Mouse (Mus musculus): ENCODE measurements around the gene Atp12a. TPM values are rescaled to one million over a fixed set of nuclear protein-coding genes. Genes with fewer than 3 reads are reported as not detected.

Gene Atp12a
- polyA plus RNA-seq, 1 experiment from 2014 or later = 1.5 TPM

DNA sequence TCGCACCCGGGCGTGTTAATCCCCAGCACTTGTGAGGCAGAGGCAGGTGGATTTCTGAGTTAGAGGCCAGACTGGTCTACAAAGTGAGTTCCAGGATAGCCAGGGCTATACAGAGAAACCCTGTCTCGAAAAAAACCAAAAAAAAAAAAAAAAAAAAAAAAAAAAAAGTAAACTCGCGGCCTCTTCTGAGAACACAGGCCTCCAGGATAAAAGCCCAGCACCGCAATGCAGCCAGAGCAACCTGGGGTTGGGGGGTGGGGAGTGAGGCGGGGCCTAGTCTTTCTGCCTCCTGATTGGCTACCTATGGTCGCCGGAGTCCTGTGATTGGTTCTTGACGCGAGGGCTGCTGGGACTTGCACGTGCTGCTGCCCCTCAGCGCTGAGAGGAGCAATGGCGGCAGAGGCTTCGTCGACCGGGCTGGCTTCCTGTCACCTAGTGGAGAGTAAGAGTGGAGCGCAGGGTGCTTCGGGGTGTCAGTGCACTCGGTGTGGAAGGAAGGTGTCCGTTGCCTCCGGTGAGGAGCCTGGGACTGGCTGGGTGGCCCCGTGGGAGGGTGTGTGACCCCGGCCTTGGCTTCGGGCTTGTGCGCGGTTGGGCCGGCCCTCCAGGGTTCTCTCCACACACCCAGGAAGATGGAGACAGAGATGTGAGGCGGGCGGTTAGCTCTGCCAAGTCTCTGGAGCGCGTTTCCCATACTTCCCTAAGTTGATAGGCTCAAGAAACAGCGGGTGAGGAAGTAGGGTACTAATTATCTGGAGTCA, 37.6 kb downstream of the Atp12a start, which contains the start of gene Rnf17:
Gene Rnf17 (plus strand): TSS at position 271 of the 761 bp plus-strand sequence.
- H3K9ac ChIP-seq (ENCODE audit: low read depth, low read length) = no peak within 1 kb of the TSS
- no peaks in the 10 kb centered on the region for H3K4me1 ChIP-seq (ENCODE audit: control insufficient read depth, insufficient read depth, low read length)
- no peak within 1 kb of the TSS for H3K4me3 ChIP-seq (ENCODE audit: low read length)
- no peaks in the 10 kb centered on the region for H3K36me3 ChIP-seq (ENCODE audit: control insufficient read depth, insufficient read depth, low read length)
- no peaks in the 10 kb centered on the region for H3K9me3 ChIP-seq (ENCODE audit: control insufficient read depth, low read length)
- no peaks in the 10 kb centered on the region for H3K27me3 ChIP-seq (replicated peaks; ENCODE audit: control insufficient read depth, insufficient read depth, low read length)
- no peak for ATAC-seq
- H3K4me2 ChIP-seq (ENCODE audit: low read depth, low read length) = 0 out of 2 replicates have a peak within 1 kb of the TSS, but pooled peaks have one; percentile 25
- 66% methylated on average over 33 of the region's 34 CpGs for WGBS
- H3K27ac ChIP-seq (ENCODE audit: low read length) = no peak within 1 kb of the TSS

DNA sequence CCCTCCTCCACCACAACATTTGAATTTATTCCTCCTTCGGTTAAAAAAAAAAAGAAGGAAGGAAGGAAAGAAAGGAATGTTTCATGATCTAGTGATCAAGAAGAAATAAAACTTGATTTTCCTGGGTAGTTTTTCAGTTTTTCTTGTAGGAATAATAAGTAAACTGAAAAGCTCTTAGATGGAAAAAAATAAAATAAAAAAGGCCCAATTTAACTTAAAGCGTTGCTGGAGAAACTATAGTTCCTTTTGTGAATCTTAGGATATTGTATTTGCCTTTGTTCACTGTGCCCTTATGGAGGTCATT, 38.2 kb downstream of the Atp12a start:
- 93% methylated on average over 2 of the region's 2 CpGs for WGBS
- ATAC-seq = no peak

More for the DNA sequence above, 38.2 kb downstream of the Atp12a start:
- Histone ChIP-seq H3K4me1 (ENCODE audit: control insufficient read depth, insufficient read depth, low read length) (no peaks in the 10 kb centered on the region), H3K27ac (ENCODE audit: low read length) (no peak overlapping the region), H3K9me3 (ENCODE audit: control insufficient read depth, low read length) (no peaks in the 10 kb centered on the region), H3K36me3 (ENCODE audit: control insufficient read depth, insufficient read depth, low read length) (no peaks in the 10 kb centered on the region), H3K27me3 (replicated peaks; ENCODE audit: control insufficient read depth, insufficient read depth, low read length) (no peaks in the 10 kb centered on the region), H3K9ac (ENCODE audit: low read depth, low read length) (no peak overlapping the region), H3K4me2 (ENCODE audit: low read depth, low read length) (no peak overlapping the region), H3K4me3 (ENCODE audit: low read length) (no peak overlapping the region)

Other genes with a start within 250 kb of the Atp12a start
- not detected in 2 replicates for gene Gzme, start 244.4 kb upstream of the Atp12a start, polyA plus RNA-seq (2015; fragmentation: Nextera tagmentation; extraction: Ambion mirVana)
- gene Gzmd, start 232.5 kb upstream of the Atp12a start, polyA plus RNA-seq (2015; fragmentation: Nextera tagmentation; extraction: Ambion mirVana) = not detected in 2 replicates
- gene Gzmg, start 205.5 kb upstream of the Atp12a start, polyA plus RNA-seq (2015; fragmentation: Nextera tagmentation; extraction: Ambion mirVana) = not detected in 2 replicates
- gene Gzmn, start 190.5 kb upstream of the Atp12a start, polyA plus RNA-seq (2015; fragmentation: Nextera tagmentation; extraction: Ambion mirVana) = not detected in 2 replicates
- gene Gzmf, start 153.7 kb upstream of the Atp12a start, polyA plus RNA-seq (2015; fragmentation: Nextera tagmentation; extraction: Ambion mirVana) = not detected in 2 replicates
- not detected in 2 replicates for gene Gzmc, start 130.4 kb upstream of the Atp12a start, polyA plus RNA-seq (2015; fragmentation: Nextera tagmentation; extraction: Ambion mirVana)
- gene Gzmb, start 102.8 kb upstream of the Atp12a start, polyA plus RNA-seq (2015; fragmentation: Nextera tagmentation; extraction: Ambion mirVana) = 0.86 and 1.3 TPM in 2 replicates
- gene Rnf17, start 37.5 kb downstream of the Atp12a start, polyA plus RNA-seq (2015; fragmentation: Nextera tagmentation; extraction: Ambion mirVana) = 0.79 and 0.98 TPM in 2 replicates
- gene Cenpj, start 210.4 kb downstream of the Atp12a start, polyA plus RNA-seq (2015; fragmentation: Nextera tagmentation; extraction: Ambion mirVana) = 4.8 and 6.0 TPM in 2 replicates
- 4.1 and 5.1 TPM in 2 replicates for gene Parp4, start 210.6 kb downstream of the Atp12a start, polyA plus RNA-seq (2015; fragmentation: Nextera tagmentation; extraction: Ambion mirVana)

Measured in intestine, embryonic 16.5 days (tissue).